Mouse (Mus musculus): ENCODE results near the gene Ntn5.
A peak's percentile ranks its signal among the peaks of the same experiment; 100 is the strongest.

GRCm38 (mm10) chr7:45638623-45639401 lies 45.0 kb upstream of the Ntn5 start:
- no peak for TF ChIP-seq ZC3H11A (IDR thresholded peaks at IDR 0.05; ENCODE audit: borderline replicate concordance, low read depth, low read length)
- no peak for TF ChIP-seq ZNF384 (IDR thresholded peaks at IDR 0.05; ENCODE audit: low read depth, low read length)
- no peak for TF ChIP-seq MAFK (IDR thresholded peaks at IDR 0.05; ENCODE audit: insufficient read depth, low read depth, low read length)
- no peak for TF ChIP-seq CHD2 (IDR thresholded peaks at IDR 0.05; ENCODE audit: low read depth, low read length)
- TF ChIP-seq HCFC1 (IDR thresholded peaks at IDR 0.05; ENCODE audit: borderline replicate concordance, insufficient read depth, low read length) = peak; percentile 92
